Mouse (Mus musculus) adrenal gland, postnatal 36 days (tissue): ENCODE measurements around the gene Stpg1. TPM values are rescaled to one million over a fixed set of nuclear protein-coding genes. Genes with fewer than 3 reads are reported as not detected.
A peak's percentile ranks its signal among the peaks of the same experiment; 100 is the strongest.

Experiments used
- DNase-seq, 2 experiments: peaks; one replicate each; pipeline ENCODE4 v3.0.0; 2021; ENCODE audit warnings: mixed read lengths in 1 of 2
- long read RNA-seq, 2 experiments: library from polyadenylated mRNA; stranded (forward); transcript quantifications; one replicate each; pipeline ENCODE4 v2.0.0; 2021; ENCODE audit warnings: borderline sequencing depth in 2 of 2
- total RNA-seq, 2 experiments: library from RNA; stranded (reverse); gene quantifications; 2 replicates each; pipeline ENCODE4 v1.2.3; 2021

Gene Stpg1
- under 1 TPM; 0.36 to 0.40 TPM for total RNA-seq
- long read RNA-seq, experiment 1, partial matches to known transcripts = 0 of 1 reads
- long read RNA-seq, experiment 1, other reads (novel, unspliced or antisense) = 1 of 1 reads
- long read RNA-seq, experiment 2, partial matches to known transcripts = 0 of 1 reads
- long read RNA-seq, experiment 2, other reads (novel, unspliced or antisense) = 1 of 1 reads

- DNase-seq = peak; percentile 90 to 93
Observed at GRCm38 (mm10) chr4:135494521-135495396, at the start of gene Stpg1, which contains the start of gene Nipal3. Gene Stpg1 (plus strand): TSS chr4:135494790. Gene Nipal3 (minus strand): TSS chr4:135495038.

GRCm38 (mm10) chr4:135451360-135452015 is 43.1 kb upstream of the Stpg1 start:
- no peak for DNase-seq

GRCm38 (mm10) chr4:135453164-135453563 is 41.4 kb upstream of the Stpg1 start:
- DNase-seq = peak in 1 of 2 experiments; percentile 20

DNA sequence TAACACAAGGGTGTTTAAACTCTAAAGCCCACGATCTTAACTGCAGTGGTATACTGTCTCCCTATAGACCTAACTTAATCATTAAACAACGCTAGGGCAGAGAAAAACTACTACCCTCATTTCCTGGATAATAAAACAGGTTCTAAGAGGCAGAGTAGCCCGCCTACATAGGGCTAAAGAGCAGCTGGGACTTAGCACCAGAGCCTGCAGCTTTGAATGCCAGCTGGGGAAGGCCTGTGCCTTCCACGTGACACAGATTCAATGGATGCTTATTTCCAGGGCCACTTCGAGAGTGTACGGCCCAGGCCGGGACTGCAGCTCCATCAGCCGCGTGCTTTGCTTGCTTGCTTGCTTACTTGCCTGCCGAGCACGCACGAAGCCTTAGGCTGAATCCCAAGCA is 41.0 kb upstream of the Stpg1 start:
- no peak for DNase-seq

DNA sequence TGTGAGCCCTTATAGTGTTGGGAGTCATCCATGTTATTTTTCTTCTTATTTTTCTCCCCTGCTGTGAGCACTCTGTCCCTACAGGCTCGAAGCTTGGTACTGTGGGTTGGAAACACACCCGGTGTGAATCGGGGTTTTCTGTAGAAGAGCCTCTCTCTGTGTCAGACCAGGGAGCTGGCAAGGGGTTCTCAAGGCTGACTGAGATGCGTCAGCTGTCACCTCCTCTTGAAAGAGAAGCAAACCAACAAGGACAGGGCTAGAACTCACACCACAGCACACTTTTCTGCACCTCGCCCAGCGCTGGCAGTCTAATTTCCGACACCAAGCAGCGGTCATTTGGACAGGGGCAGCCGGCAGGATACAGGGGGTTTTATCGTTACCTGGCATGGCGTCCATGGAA is 31.2 kb upstream of the Stpg1 start:
- DNase-seq = peak; percentile 35 to 65

DNA sequence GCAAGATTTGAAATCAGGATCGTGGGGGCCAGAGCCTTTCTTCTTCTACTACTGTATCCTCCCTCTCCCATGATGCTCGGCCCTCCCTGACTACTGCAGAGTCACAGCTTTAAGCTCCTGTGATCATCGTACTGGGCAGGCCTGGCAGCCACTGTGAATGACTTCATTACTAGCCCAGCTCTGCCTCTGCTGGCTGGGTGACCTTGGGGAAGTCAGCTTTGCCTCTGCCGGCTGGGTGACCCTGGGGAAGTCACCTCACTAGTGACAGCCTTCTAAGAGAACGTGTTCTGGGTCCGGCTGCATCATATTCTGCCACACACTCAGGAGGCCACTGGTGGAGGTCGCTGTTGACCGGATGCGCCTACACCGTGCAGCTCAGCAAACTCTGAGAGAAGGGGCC is 16.7 kb upstream of the Stpg1 start:
- peak; percentile 42 to 58 for DNase-seq

DNA sequence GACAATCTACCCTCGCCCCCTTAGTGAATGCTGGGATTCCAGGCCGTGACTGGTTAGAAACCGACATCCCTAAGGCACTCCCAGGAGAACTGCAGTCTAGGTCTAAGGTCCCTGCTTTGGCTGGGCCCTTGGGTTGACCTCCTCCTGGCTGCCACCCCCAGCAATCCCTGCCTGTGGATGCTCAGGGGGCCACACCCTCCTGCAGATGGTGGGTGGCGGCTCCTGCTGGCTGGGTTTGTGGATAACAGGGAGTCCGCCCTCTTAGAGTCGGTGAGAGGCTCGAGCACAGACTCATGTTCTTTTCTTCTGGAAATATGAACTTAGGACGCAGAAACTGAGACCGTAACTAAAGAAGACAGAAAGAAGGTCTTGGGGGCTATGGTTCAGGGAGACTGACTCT is 14.2 kb upstream of the Stpg1 start:
- no peak for DNase-seq

DNA sequence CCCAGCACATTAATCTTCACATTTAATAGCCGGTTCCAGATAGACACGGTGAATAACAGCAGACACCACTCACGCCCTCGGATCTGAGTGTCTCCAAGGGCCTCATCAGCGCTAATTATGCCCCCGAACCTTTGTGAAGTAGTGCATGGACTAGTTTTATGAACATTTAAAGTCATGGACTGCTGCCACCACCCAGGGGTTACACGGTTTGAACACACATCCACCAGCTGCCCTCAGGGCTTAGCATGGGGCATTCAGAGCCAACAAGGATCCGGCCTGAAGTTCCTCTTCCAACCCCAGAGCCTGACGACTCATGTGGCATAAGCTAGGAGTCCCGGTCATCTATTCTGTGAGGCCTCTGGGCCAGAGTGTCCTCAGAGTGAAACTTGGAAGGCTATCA is 9.5 kb upstream of the Stpg1 start:
- DNase-seq = no peak

DNA sequence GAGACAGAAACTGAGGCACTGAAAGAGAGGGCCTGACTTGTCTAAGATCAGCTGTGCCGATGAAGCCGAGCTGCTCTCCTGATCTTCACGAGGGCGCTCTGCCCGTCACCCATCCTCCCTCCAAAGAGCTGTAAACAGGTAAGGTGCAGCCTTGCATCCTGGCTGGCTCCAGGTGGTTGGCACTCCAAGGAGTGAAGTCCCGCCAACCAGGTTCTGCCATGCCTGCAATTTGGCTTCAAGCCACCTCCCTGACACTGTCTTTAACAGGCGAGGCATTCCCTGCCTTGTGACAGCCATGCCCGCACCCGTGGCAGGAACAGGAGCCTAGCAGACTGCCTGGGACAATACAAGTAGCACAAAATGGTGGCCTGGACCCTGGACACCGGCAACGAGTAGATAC is 8.2 kb upstream of the Stpg1 start:
- no peak for DNase-seq

GRCm38 (mm10) chr4:135489256-135489655 is 5.3 kb upstream of the Stpg1 start:
- DNase-seq = no peak

- no peak for DNase-seq
Observed at GRCm38 (mm10) chr4:135493271-135493670, 1.3 kb upstream of the Stpg1 start.

DNA sequence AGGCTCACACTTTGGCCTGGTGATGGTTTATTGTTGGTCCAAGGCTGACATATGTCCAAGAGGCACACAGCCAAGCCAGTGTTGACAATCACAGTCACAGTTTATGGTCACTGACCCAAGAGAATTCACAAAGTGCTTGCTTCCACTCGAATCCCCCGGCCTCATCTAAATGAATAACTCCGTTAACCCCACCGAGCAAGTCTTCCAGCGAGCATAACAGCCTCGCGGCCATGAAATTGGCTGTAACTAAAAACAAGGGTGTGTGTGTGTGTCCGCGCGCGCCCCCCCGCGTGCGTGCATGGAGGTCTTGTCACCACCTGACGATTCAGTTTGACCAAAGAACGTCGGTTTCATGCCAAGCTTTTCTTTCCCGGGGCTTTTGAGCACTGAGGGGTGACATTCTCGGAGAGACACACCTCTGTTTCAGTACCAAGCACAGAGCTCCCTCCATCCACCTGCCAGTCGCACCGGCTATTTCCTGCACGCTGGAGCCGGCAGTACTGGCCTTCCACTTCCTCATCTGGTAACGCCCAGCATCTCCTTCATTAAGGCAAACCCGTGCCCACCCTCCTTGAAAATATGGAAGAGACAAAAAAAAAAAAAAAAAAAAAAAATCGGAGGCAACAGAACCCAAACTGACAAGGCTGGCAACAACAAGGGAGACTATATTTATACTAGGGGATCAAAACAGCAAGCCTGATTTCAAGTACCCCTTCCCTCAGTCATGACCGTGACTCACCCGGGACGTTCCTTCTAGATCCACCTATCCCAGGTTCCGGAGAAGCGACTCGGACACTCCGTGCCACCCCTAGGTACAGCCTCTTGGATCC is 684 bp upstream of the Stpg1 start:
- DNase-seq = peak; percentile 47 to 61

DNA sequence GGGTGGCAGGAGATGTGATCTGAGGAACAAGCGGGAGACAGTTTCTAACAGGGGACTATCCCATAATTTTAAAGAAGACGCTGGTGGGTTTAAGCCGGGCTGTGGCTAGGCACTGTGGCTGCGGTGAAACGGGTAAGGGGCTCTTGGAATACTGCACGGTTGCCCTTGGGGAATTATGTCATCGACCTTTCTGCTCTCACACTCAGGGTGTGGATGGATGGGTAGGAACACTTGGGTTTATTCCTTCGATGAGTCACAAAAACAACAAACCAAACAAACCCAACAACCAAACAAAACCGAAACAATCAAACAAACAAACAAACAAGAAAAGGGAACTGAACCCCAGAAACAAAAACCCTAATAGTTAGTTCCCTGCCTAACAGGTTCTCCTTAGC is 804 bp downstream of the Stpg1 start:
- no peak for DNase-seq

DNA sequence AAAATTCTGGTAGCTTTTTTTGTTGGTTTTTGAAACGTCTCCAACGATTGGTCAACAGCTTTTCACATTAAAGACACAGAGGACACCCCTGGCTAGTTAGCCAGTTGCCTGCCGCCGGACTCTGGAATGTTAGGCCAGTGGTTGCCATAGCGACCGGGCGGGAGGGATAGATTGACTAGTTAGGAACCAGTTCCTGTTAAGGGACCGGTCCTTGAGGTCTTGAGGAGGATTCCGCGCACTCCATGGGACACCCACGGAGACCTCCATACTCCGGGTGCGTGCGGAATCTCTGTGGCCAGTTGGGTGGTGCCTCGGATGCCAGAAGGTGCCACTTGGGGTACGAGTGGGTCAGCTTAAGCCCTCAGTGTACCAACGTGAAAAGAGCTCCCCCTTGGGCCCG is 1.2 kb downstream of the Stpg1 start:
- peak; percentile 72 to 73 for DNase-seq

GRCm38 (mm10) chr4:135498136-135498535 is 3.5 kb downstream of the Stpg1 start:
- no peak for DNase-seq

DNA sequence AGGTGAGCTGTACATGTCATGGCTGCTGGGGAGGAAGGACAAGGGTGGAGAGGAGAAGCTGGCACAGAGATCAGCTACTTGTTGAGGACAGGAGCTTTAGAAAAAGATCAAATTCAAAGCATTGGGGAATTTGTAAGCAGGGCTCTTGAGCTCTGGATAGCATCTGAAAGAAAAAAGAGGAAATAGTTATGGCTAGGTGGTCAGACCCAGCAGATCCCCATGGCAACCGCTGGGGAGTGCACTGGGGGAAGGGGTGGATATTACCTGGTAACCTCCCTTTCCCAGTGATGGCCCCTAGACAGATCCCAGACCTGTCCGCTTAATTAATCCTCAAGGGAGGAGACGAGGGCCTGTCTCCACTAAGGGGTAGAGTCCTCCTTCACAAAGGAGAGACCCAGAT is 5.2 kb downstream of the Stpg1 start:
- no peak for DNase-seq

GRCm38 (mm10) chr4:135501587-135501986 is 7.0 kb downstream of the Stpg1 start:
- DNase-seq = no peak

DNA sequence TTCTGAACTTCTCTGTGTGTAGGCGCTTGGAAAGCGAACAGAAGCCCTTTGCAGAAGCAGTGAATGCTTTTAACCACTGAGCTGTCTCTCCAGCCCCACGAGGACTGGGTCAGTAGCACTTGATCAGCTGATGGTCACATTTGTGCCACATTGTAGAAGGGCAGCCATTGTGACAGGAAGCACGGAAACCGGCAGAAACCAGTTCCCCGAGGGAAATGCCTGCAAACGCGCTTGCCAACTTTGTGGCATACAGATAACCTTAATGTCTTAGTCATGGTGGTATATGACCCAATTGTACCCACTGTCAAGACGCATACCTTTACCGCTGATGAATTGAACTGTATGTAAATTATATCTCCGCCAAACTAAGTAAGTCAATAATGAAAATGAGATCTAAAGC is 11.2 kb downstream of the Stpg1 start:
- DNase-seq = no peak

GRCm38 (mm10) chr4:135507547-135508350 is 13.2 kb downstream of the Stpg1 start:
- DNase-seq = peak; percentile 16 to 32

- DNase-seq = peak; percentile 58 to 78
Observed at GRCm38 (mm10) chr4:135508419-135509039, 13.9 kb downstream of the Stpg1 start.

DNA sequence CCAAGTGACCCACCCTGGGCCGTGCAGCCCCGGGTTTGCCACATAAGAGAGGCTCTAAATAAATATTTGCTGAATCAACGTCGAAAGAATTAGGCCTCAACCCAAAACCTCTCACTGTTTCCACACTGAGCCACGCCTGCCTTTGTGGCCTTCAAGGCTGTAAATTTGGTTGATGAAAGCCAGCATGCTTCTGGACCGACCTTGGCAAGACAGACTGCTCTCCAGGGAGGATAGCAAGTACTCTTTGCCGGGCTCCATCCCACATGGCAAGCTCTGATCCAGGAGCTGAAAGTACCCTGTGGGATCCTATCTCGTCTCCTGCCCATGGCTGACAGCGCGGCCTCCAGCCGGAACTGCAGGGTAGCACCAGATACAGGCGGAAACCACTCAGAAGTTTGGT is 14.9 kb downstream of the Stpg1 start:
- peak; percentile 51 to 61 for DNase-seq
